Mouse (Mus musculus) layer of hippocampus, adult 9-11 months (tissue): ENCODE measurements around the gene Ghr.
A peak's percentile ranks its signal among the peaks of the same experiment; 100 is the strongest.

Experiments
- DNase-seq: peaks from one replicate; pipeline ENCODE4 v3.0.0; 2022

The Ghr gene

GRCm38 (mm10) chr15:3277391-3277790 is 305.9 kb downstream of the Ghr start:
- DNase-seq = no peak

GRCm38 (mm10) chr15:3273191-3273590 is 310.1 kb downstream of the Ghr start:
- DNase-seq = no peak

GRCm38 (mm10) chr15:3271216-3271615 is 312.1 kb downstream of the Ghr start:
- DNase-seq = no peak

GRCm38 (mm10) chr15:3270646-3271077 is 312.6 kb downstream of the Ghr start:
- peak; percentile 66 for DNase-seq

- DNase-seq = no peak
Observed at GRCm38 (mm10) chr15:3269996-3270645, 313.2 kb downstream of the Ghr start.

- DNase-seq = no peak
Observed at GRCm38 (mm10) chr15:3269496-3269895, 313.8 kb downstream of the Ghr start.

- no peak for DNase-seq
Observed at GRCm38 (mm10) chr15:3268247-3268646, 315.0 kb downstream of the Ghr start, which contains the start of gene Selenop. Selenop (plus strand) TSS chr15:3268547.
